Mouse (Mus musculus): ENCODE measurements around the gene Egln2.

DNA sequence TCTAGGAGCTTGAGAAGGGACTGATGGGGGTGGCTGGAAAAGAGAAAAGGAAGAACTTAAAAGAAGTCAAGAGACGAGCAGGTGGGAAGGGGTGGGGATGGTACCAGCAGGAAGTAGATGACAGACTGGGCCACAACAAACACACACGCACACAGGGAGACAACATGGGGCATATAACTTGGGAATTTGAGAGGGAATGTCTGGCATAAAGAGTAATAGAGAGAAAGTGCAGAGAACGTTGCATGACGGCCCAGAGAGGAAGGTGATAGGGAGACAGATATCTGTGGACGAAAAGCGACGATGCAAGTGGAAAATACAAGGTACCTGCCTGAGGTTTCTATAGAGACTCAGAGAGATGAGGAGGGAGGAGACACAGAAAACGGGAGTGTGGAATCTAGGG is 906 bp downstream of the Egln2 start:
- TF ChIP-seq TAL1 (IDR thresholded peaks at IDR 0.05; ENCODE audit: low read length) (no peak), GATA1 (IDR thresholded peaks at IDR 0.05; ENCODE audit: low read length) (no peak)

Data from erythroblast, embryonic 14.5 days (primary cell).